Mouse (Mus musculus): Measurements from ENCODE around the gene Zfp217. TPM values are rescaled to one million over a fixed set of nuclear protein-coding genes. Genes with fewer than 3 reads are reported as not detected.

The Zfp217 gene
- polyA plus RNA-seq, 1 experiment: 0.98 TPM

- Histone ChIP-seq H3K27ac (ENCODE audit: insufficient read depth, low read length) (no peak overlapping the region), H3K4me1 (ENCODE audit: control insufficient read depth, insufficient read depth, low read length) (no peaks in the 10 kb centered on the region), H3K27me3 (ENCODE audit: control insufficient read depth, insufficient read depth, low read length) (peaks cover 1% of the 10 kb centered on the region; the same call in 1 of the 2 replicates), H3K4me3 (replicated peaks; ENCODE audit: insufficient read depth, low read depth, low read length) (no peak overlapping the region)
- no peak for DNase-seq
- no peak for TF ChIP-seq POLR2A (IDR thresholded peaks at IDR 0.05; ENCODE audit: borderline replicate concordance, insufficient read depth, low read length)
- no peak for TF ChIP-seq CTCF (IDR thresholded peaks at IDR 0.05; ENCODE audit: borderline replicate concordance, insufficient read depth, low read depth, low read length)
- WGBS: 58% methylated on average over 3 of the region's 3 CpGs
These were observed 11.0 kb downstream of the Zfp217 start for GRCm38 (mm10) chr2:170136928-170137327.

- Histone ChIP-seq H3K27ac (ENCODE audit: insufficient read depth, low read length) (no peak overlapping the region), H3K27me3 (ENCODE audit: control insufficient read depth, insufficient read depth, low read length) (peaks cover 6% of the 10 kb centered on the region; the same call in 1 of the 2 replicates), H3K4me1 (ENCODE audit: control insufficient read depth, insufficient read depth, low read length) (no peaks in the 10 kb centered on the region), H3K4me3 (replicated peaks; ENCODE audit: insufficient read depth, low read depth, low read length) (no peak overlapping the region)
- no peak for DNase-seq
- WGBS: 85% methylated on average over 6 of the region's 6 CpGs
- TF ChIP-seq CTCF (IDR thresholded peaks at IDR 0.05; ENCODE audit: borderline replicate concordance, insufficient read depth, low read depth, low read length): no peak
These were observed 12.1 kb downstream of the Zfp217 start for GRCm38 (mm10) chr2:170135820-170136219.

GRCm38 (mm10) chr2:170134026-170134690, 13.7 kb downstream of the Zfp217 start:
- Histone ChIP-seq H3K4me3 (replicated peaks; ENCODE audit: insufficient read depth, low read depth, low read length) (no peak overlapping the region), H3K27me3 (ENCODE audit: control insufficient read depth, insufficient read depth, low read length) (peaks cover 8% of the 10 kb centered on the region; the same call in 1 of the 2 replicates), H3K27ac (ENCODE audit: insufficient read depth, low read length) (no peak overlapping the region), H3K4me1 (ENCODE audit: control insufficient read depth, insufficient read depth, low read length) (no peaks in the 10 kb centered on the region)
- WGBS: 60% methylated on average over 12 of the region's 12 CpGs
- TF ChIP-seq CTCF (IDR thresholded peaks at IDR 0.05; ENCODE audit: borderline replicate concordance, insufficient read depth, low read depth, low read length) (no peak), POLR2A (IDR thresholded peaks at IDR 0.05; ENCODE audit: borderline replicate concordance, insufficient read depth, low read length) (no peak)
- DNase-seq: no peak

GRCm38 (mm10) chr2:170133093-170133731, 14.7 kb downstream of the Zfp217 start:
- peak; percentile 27 to 36 for DNase-seq
- TF ChIP-seq POLR2A (IDR thresholded peaks at IDR 0.05; ENCODE audit: borderline replicate concordance, insufficient read depth, low read length) (no peak), CTCF (IDR thresholded peaks at IDR 0.05; ENCODE audit: borderline replicate concordance, insufficient read depth, low read depth, low read length) (no peak)
- Histone ChIP-seq H3K4me1 (ENCODE audit: control insufficient read depth, insufficient read depth, low read length) (no peaks in the 10 kb centered on the region), H3K27ac (ENCODE audit: insufficient read depth, low read length) (no peak overlapping the region), H3K27me3 (ENCODE audit: control insufficient read depth, insufficient read depth, low read length) (peaks cover 8% of the 10 kb centered on the region; the same call in 1 of the 2 replicates), H3K4me3 (replicated peaks; ENCODE audit: insufficient read depth, low read depth, low read length) (peak overlapping the region; percentile 48)
- 3% methylated on average over 28 of the region's 28 CpGs for WGBS

GRCm38 (mm10) chr2:170132716-170133092, 15.2 kb downstream of the Zfp217 start:
- no peak for DNase-seq
- Histone ChIP-seq H3K27me3 (ENCODE audit: control insufficient read depth, insufficient read depth, low read length) (peaks cover 8% of the 10 kb centered on the region; the same call in 1 of the 2 replicates), H3K4me3 (replicated peaks; ENCODE audit: insufficient read depth, low read depth, low read length) (no peak overlapping the region), H3K27ac (ENCODE audit: insufficient read depth, low read length) (no peak overlapping the region), H3K4me1 (ENCODE audit: control insufficient read depth, insufficient read depth, low read length) (no peaks in the 10 kb centered on the region)
- 5% methylated on average over 3 of the region's 3 CpGs for WGBS
- TF ChIP-seq CTCF (IDR thresholded peaks at IDR 0.05; ENCODE audit: borderline replicate concordance, insufficient read depth, low read depth, low read length) (no peak), POLR2A (IDR thresholded peaks at IDR 0.05; ENCODE audit: borderline replicate concordance, insufficient read depth, low read length) (no peak)

- Histone ChIP-seq H3K27me3 (ENCODE audit: control insufficient read depth, insufficient read depth, low read length) (peaks cover 8% of the 10 kb centered on the region; the same call in 1 of the 2 replicates), H3K27ac (ENCODE audit: insufficient read depth, low read length) (no peak overlapping the region), H3K4me1 (ENCODE audit: control insufficient read depth, insufficient read depth, low read length) (no peaks in the 10 kb centered on the region), H3K4me3 (replicated peaks; ENCODE audit: insufficient read depth, low read depth, low read length) (no peak overlapping the region)
- DNase-seq: no peak
- 12% methylated on average over 10 of the region's 10 CpGs for WGBS
- no peak for TF ChIP-seq CTCF (IDR thresholded peaks at IDR 0.05; ENCODE audit: borderline replicate concordance, insufficient read depth, low read depth, low read length)
- no peak for TF ChIP-seq POLR2A (IDR thresholded peaks at IDR 0.05; ENCODE audit: borderline replicate concordance, insufficient read depth, low read length)
These were observed 15.9 kb downstream of the Zfp217 start for GRCm38 (mm10) chr2:170131981-170132460.

GRCm38 (mm10) chr2:170130780-170131645, 16.9 kb downstream of the Zfp217 start:
- WGBS: under 1% methylated on average over 111 of the region's 122 CpGs

More at GRCm38 (mm10) chr2:170130780-170131645, 16.9 kb downstream of the Zfp217 start:
- no peaks in the 10 kb centered on the region for H3K4me1 ChIP-seq (ENCODE audit: control insufficient read depth, insufficient read depth, low read length)
- H3K27me3 ChIP-seq (ENCODE audit: control insufficient read depth, insufficient read depth, low read length): peaks cover 8% of the 10 kb centered on the region; the same call in 1 of the 2 replicates
- DNase-seq: peak; percentile 25
- peak overlapping the region; percentile 6 for H3K4me3 ChIP-seq (replicated peaks; ENCODE audit: insufficient read depth, low read depth, low read length)
- TF ChIP-seq CTCF (IDR thresholded peaks at IDR 0.05; ENCODE audit: borderline replicate concordance, insufficient read depth, low read depth, low read length): no peak
- no peak for TF ChIP-seq POLR2A (IDR thresholded peaks at IDR 0.05; ENCODE audit: borderline replicate concordance, insufficient read depth, low read length)
- no peak overlapping the region for H3K27ac ChIP-seq (ENCODE audit: insufficient read depth, low read length)
